Mouse (Mus musculus) bone marrow, adult 2 months (tissue): Measurements from ENCODE around the gene Gda.

Experiments used
- CTCF ChIP-seq: fragments of 200-500 bp; IDR thresholded peaks from 2 replicates; pipeline ENCODE4 v1.5.1; 2011; ENCODE audit warnings: low read length, control low read depth; ENCODE audit not compliant: control insufficient read depth, insufficient read depth
- POLR2A ChIP-seq: fragments of 200-500 bp; IDR thresholded peaks from 2 replicates; pipeline ENCODE4 v1.6.1; 2011; ENCODE audit warnings: low read depth, mild to moderate bottlenecking, control low read depth, low read length, borderline replicate concordance; ENCODE audit not compliant: control insufficient read depth

DNA sequence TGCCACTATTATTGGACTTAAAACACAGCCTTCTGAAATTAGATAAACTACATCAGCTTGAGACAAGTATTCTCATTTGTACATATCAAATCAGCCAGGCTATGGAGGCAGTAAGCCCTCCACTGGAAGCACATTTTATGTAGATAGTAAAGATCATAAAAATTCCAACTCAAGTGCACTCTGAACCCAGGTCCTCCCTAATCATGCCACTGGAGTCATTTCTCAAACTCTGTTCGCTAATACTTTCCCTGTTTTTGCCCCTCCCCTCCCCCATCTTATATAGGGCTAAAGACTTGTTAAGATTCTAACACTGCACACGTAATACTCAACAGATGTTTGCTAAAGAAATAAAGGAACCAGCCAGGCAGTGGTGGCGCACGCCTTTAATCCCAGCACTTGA, 39.9 kb downstream of the Gda start:
- TF ChIP-seq CTCF (no peak), POLR2A (no peak)
